Mouse (Mus musculus) myocyte (in vitro differentiated cells): ENCODE measurements around the gene Gnb4.

Source experiments
- CEBPB ChIP-seq: IDR thresholded peaks from 2 replicates; pipeline ENCODE4 v1.6.1; 2011; ENCODE audit warnings: mild to moderate bottlenecking, moderate library complexity; ENCODE audit not compliant: poor library complexity, insufficient read depth, severe bottlenecking
- E2F4 ChIP-seq: IDR thresholded peaks from one replicate; pipeline ENCODE4 v1.6.1; 2011; ENCODE audit warnings: mild to moderate bottlenecking, control low read depth, moderate library complexity; ENCODE audit not compliant: insufficient read depth
- MAX ChIP-seq: IDR thresholded peaks from one replicate; pipeline ENCODE4 v1.6.1; 2011; ENCODE audit warnings: low read depth, mild to moderate bottlenecking, control low read depth
- MYOD1 ChIP-seq, 3 experiments: IDR thresholded peaks; one replicate each; pipeline ENCODE4 v1.6.1; 2011; ENCODE audit warnings: control low read depth in 2 of 3, low read depth in 2 of 3, mild to moderate bottlenecking in 2 of 3, moderate library complexity in 1 of 3; ENCODE audit not compliant: insufficient read length in 2 of 3, control insufficient read depth in 1 of 3
- MYOG ChIP-seq, 3 experiments: IDR thresholded peaks; one replicate each; pipeline ENCODE4 v1.6.1; 2011; ENCODE audit warnings: control low read depth in 2 of 3, low read depth in 2 of 3, mild to moderate bottlenecking in 2 of 3; ENCODE audit not compliant: insufficient read length in 2 of 3, control insufficient read depth in 1 of 3, insufficient read depth in 1 of 3
- POLR2A ChIP-seq: IDR thresholded peaks from one replicate; pipeline ENCODE4 v1.6.1; 2011; ENCODE audit warnings: low read depth, mild to moderate bottlenecking, control low read depth, moderate library complexity; ENCODE audit not compliant: insufficient read length
- POLR2AphosphoS2 ChIP-seq: IDR thresholded peaks from one replicate; pipeline ENCODE4 v1.6.1; 2011; ENCODE audit warnings: low read depth, control low read depth; ENCODE audit not compliant: insufficient read length
- REST ChIP-seq: IDR thresholded peaks from one replicate; pipeline ENCODE4 v1.6.1; 2011; ENCODE audit warnings: mild to moderate bottlenecking, control low read depth, moderate library complexity; ENCODE audit not compliant: insufficient read depth, insufficient read length
- TCF12 ChIP-seq: IDR thresholded peaks from one replicate; pipeline ENCODE4 v1.6.1; 2011; ENCODE audit warnings: mild to moderate bottlenecking, control low read depth; ENCODE audit not compliant: poor library complexity, insufficient read depth, severe bottlenecking
- TCF3 ChIP-seq: IDR thresholded peaks from one replicate; pipeline ENCODE4 v1.6.1; 2011; ENCODE audit warnings: low read depth, control low read depth; ENCODE audit not compliant: insufficient read length
- USF1 ChIP-seq: IDR thresholded peaks from one replicate; pipeline ENCODE4 v1.6.1; 2011; ENCODE audit warnings: low read depth, mild to moderate bottlenecking, control low read depth, moderate library complexity

DNA sequence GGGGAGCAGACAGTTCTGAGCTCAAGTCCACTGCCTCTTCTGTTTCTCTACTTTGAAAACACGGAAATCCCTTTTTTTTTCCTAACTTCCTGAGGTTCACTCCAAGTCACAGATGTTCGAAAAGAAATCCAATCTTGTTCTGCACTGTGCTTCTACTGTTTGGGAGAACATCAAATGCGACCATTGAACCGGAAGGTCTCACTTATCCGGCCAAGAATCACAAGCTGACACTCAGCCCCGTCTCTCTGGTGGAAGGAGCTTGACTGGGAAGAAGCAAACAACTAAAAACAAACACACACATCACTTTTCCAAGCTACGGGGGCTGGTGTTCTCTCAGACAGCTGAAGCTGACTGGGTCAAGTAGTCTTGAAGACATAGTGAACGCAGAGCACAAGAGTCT is 21.9 kb upstream of the Gnb4 start:
- no peak for TF ChIP-seq POLR2A
- no peak for TF ChIP-seq MAX
- TF ChIP-seq E2F4: no peak
- no peak for TF ChIP-seq USF1
- no peak for TF ChIP-seq TCF3
- no peak for TF ChIP-seq REST
- TF ChIP-seq POLR2AphosphoS2: no peak
- no peak for TF ChIP-seq MYOG (IDR thresholded peaks at IDR 0.05; ENCODE audit: control insufficient read depth in 1 of 3, insufficient read depth in 1 of 3, insufficient read length in 2 of 3, low read depth in 2 of 3)
- TF ChIP-seq MYOD1 (IDR thresholded peaks at IDR 0.05; ENCODE audit: control insufficient read depth in 1 of 3, insufficient read length in 2 of 3, low read depth in 2 of 3): no peak
- TF ChIP-seq CEBPB: no peak
- no peak for TF ChIP-seq TCF12
